Mouse (Mus musculus) thymus, adult 2 months (tissue): ENCODE measurements around the gene Ndufs8. TPM values are rescaled to one million over a fixed set of nuclear protein-coding genes. Genes with fewer than 3 reads are reported as not detected.

ENCODE experiments used
- DNase-seq: peaks from one replicate; pipeline ENCODE4 v3.0.0; 2021
- H3K27ac ChIP-seq: fragments of 200-500 bp; 2 replicates; pipeline ENCODE4 v1.5.1; 2012; ENCODE audit warnings: low read length, control low read depth; ENCODE audit not compliant: control insufficient read depth, insufficient read depth
- H3K27me3 ChIP-seq: fragments of 200-500 bp; 2 replicates; pipeline ENCODE4 v1.6.1; 2012; ENCODE audit warnings: mild to moderate bottlenecking, low read length, moderate library complexity, mixed read lengths; ENCODE audit not compliant: control insufficient read depth, insufficient read depth
- H3K36me3 ChIP-seq: fragments of 200-500 bp; 2 replicates; pipeline ENCODE4 v1.6.1; 2012; ENCODE audit warnings: mild to moderate bottlenecking, low read length, moderate library complexity; ENCODE audit not compliant: control insufficient read depth, insufficient read depth
- H3K4me1 ChIP-seq: fragments of 200-500 bp; replicated peaks from 2 replicates; pipeline ENCODE4 v1.6.1; 2012; ENCODE audit warnings: low read length; ENCODE audit not compliant: control insufficient read depth, insufficient read depth
- H3K4me3 ChIP-seq: fragments of 200-500 bp; 2 replicates; pipeline ENCODE4 v1.5.1; 2012; ENCODE audit warnings: mild to moderate bottlenecking, low read length, control low read depth, moderate library complexity; ENCODE audit not compliant: control insufficient read depth, insufficient read depth
- CTCF ChIP-seq: fragments of 200-500 bp; IDR thresholded peaks from 2 replicates; pipeline ENCODE4 v1.5.1; 2012; ENCODE audit warnings: mild to moderate bottlenecking, control low read depth, low read length, moderate library complexity, borderline replicate concordance; ENCODE audit not compliant: control insufficient read depth, poor library complexity, insufficient read depth; ENCODE audit errors: extremely low read depth
- POLR2A ChIP-seq: fragments of 200-500 bp; IDR thresholded peaks from 2 replicates; pipeline ENCODE4 v1.6.1; 2012; ENCODE audit warnings: mild to moderate bottlenecking, low read length, control low read depth, moderate library complexity; ENCODE audit not compliant: control insufficient read depth, poor library complexity, insufficient read depth; ENCODE audit errors: extremely low read depth
- WGBS: fragments of 180-500 bp; shearing (Covaris S2); methylation state at CpG from one replicate; pipeline ENCODE4 v1.1.7; 2018; 5-methylcytosine and 5-hydroxymethylcytosine counted together
- polyA plus RNA-seq: library from polyadenylated mRNA; depleted of rRNA; stranded (reverse); fragments of >200 nt; gene quantifications from 2 replicates; pipeline ENCODE4 v1.2.3, GENCODE M21; 2012

Gene Ndufs8
- polyA plus RNA-seq, 1 experiment = 340 TPM

GRCm38 (mm10) chr19:3930262-3931057 lies 17.9 kb upstream of the Ndufs8 start:
- H3K4me3 ChIP-seq = peak overlapping the region; percentile 17
- no peaks in the 10 kb centered on the region for H3K27me3 ChIP-seq
- H3K4me1 ChIP-seq = peaks cover 35% of the 10 kb centered on the region
- peak overlapping the region; percentile 49; the same call in 1 of the 2 replicates for H3K27ac ChIP-seq
- no peaks in the 10 kb centered on the region for H3K36me3 ChIP-seq
- DNase-seq = peak; percentile 48
- 21% methylated on average over 21 of the region's 21 CpGs for WGBS
- no peak for TF ChIP-seq CTCF
- peak; percentile 42; the same call in 1 of the 2 replicates for TF ChIP-seq POLR2A

DNA sequence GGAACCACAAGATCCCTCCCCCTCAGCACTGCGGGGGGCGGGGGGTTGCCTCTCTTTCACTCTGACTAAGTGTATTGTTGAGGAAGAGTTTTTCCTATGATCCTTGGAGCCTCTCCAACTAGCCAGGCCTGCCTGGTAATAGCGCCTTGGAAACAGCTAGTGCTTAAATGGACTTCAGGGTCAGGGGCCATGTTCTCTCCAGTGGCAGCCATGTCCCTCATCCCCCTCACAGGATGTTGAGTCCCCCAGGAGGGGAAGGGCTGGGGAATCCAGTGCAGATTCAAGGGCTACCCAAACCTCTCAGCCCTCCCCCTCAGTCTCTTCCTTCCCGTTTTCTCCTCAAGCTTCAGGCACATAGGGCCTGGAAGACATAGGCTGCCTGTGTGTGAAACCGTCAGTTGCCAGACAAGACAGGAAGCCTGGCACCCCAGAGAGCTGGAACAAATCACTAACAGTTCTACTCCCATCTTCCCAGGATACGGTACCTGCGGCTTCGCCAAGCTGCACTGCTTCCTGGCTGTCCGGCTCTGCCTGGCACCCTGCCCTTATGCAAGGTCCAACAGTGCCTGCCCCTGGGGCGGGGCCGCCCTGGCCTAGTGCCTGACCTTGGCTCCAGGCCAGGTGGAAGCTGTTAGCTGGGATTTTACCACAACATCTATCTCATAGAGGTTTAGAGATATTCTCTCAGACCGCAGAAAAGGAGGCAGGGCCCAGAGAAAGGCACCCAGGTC lies 16.8 kb upstream of the Ndufs8 start, which contains the start of gene Aldh3b1:
Gene Aldh3b1, minus strand, starts transcription at position 598 of the 731 bp plus-strand sequence.
- Histone ChIP-seq H3K4me3 (peak within 1 kb of the TSS; percentile 14), H3K27ac (peak within 1 kb of the TSS; percentile 7; the same call in 1 of the 2 replicates), H3K27me3 (no peaks in the 10 kb centered on the region), H3K4me1 (peaks cover 32% of the 10 kb centered on the region), H3K36me3 (no peaks in the 10 kb centered on the region)
- no peak for DNase-seq
- TF ChIP-seq CTCF (no peak), POLR2A (no peak)
- 16% methylated on average over 12 of the region's 12 CpGs for WGBS

DNA sequence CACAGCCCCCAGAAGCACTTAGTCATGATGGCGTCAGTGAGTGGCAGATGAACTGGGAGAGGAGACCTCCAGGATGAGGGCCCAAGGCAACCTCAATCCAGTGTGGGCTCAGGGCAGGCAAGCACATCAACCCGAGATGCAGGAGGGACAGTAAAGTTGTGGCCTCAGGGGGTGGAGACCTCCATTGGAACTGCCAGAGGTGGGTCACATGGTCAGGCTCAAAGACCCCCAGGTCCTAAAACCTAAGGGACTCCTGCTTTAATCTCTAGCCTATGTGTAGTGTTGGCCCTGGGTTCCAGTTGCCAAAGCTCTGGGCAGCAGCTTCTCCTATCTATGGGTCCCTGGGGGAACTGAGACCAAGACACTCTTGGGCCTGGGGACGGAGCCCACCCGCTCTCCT lies 16.2 kb upstream of the Ndufs8 start:
- 84% methylated on average over 4 of the region's 4 CpGs for WGBS
- Histone ChIP-seq H3K4me1 (peaks cover 38% of the 10 kb centered on the region), H3K27me3 (no peaks in the 10 kb centered on the region), H3K27ac (no peak overlapping the region), H3K4me3 (no peak overlapping the region), H3K36me3 (no peaks in the 10 kb centered on the region)
- TF ChIP-seq CTCF (no peak), POLR2A (no peak)
- DNase-seq = no peak

- H3K4me3 ChIP-seq = no peak overlapping the region
- no peaks in the 10 kb centered on the region for H3K36me3 ChIP-seq
- H3K4me1 ChIP-seq = peaks cover 45% of the 10 kb centered on the region
- H3K27me3 ChIP-seq = no peaks in the 10 kb centered on the region
- TF ChIP-seq POLR2A (no peak), CTCF (no peak)
- H3K27ac ChIP-seq = no peak overlapping the region
- WGBS = 99% methylated on average over 4 of the region's 4 CpGs
- no peak for DNase-seq
Observed at GRCm38 (mm10) chr19:3927989-3928388, 15.4 kb upstream of the Ndufs8 start.

DNA sequence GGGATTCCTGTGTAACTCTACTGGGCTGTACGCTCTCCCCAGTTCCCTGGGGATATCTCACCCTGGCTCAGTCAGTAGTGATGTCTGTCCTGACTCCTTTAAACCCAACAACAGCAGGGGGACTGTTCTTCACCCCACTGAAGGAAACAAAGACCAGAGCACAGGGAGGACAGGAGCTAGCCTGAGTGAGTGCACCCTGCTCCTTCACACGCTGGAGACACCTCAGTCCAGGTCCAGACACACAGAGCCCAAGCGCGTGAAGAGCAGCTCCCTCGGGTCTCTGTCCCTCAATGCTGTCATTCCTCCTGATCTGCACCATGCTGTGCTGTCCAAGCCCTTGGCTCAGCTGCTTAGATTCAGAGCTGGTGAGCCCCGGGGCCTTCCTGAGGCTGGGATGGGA lies 14.1 kb upstream of the Ndufs8 start:
- Histone ChIP-seq H3K36me3 (no peaks in the 10 kb centered on the region), H3K4me3 (no peak overlapping the region), H3K4me1 (peaks cover 46% of the 10 kb centered on the region), H3K27me3 (no peaks in the 10 kb centered on the region), H3K27ac (no peak overlapping the region)
- 92% methylated on average over 6 of the region's 6 CpGs for WGBS
- TF ChIP-seq POLR2A (no peak), CTCF (no peak)
- no peak for DNase-seq

DNA sequence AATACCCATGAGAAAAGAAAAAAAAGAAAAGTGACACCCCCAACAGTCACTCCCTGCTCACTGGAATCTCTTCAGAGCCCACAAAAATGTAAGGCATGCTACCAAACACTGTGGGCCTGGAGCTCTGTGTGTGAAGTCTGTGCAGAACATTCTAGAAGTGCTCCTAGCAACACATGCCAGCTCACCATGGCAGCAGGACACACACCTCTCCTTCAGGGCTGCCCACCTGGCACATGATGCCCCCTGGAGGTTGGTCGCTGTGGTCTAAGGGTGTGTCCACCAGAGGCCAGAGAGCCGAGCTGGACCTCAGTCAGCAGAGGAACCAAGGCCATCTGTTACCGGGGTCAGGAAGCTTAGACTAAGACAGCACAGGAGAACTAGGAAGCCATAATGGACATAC lies 13.7 kb upstream of the Ndufs8 start:
- Histone ChIP-seq H3K36me3 (no peaks in the 10 kb centered on the region), H3K27me3 (no peaks in the 10 kb centered on the region), H3K27ac (no peak overlapping the region), H3K4me3 (no peak overlapping the region), H3K4me1 (peaks cover 43% of the 10 kb centered on the region)
- 80% methylated on average over 3 of the region's 3 CpGs for WGBS
- DNase-seq = no peak
- TF ChIP-seq CTCF (no peak), POLR2A (no peak)

- Histone ChIP-seq H3K4me1 (peaks cover 38% of the 10 kb centered on the region), H3K27ac (no peak overlapping the region), H3K36me3 (no peaks in the 10 kb centered on the region), H3K27me3 (no peaks in the 10 kb centered on the region), H3K4me3 (no peak overlapping the region)
- TF ChIP-seq POLR2A (no peak), CTCF (no peak)
- 95% methylated on average over 6 of the region's 6 CpGs for WGBS
- no peak for DNase-seq
Observed at GRCm38 (mm10) chr19:3925859-3926258, 13.3 kb upstream of the Ndufs8 start.
